Mouse (Mus musculus) liver, embryonic 15.5 days (tissue): Measurements from ENCODE around the gene Klkb1. TPM values are rescaled to one million over a fixed set of nuclear protein-coding genes. Genes with fewer than 3 reads are reported as not detected.

Experiments used
- ATAC-seq: fragments of 200-750 bp; cut with Nextera tagmentation; 2 replicates; pipeline ENCODE4 v1.8.0; 2017; ENCODE audit warnings: moderate number of reproducible peaks, mild to moderate bottlenecking, moderate library complexity; ENCODE audit not compliant: insufficient read depth
- H3K27ac ChIP-seq: fragments of 300-500 bp; sonication (generic); replicated peaks from 2 replicates; pipeline ENCODE4 v1.5.1; 2015; ENCODE audit warnings: mild to moderate bottlenecking, inconsistent platforms
- H3K27me3 ChIP-seq: fragments of 300-500 bp; sonication (generic); 2 replicates; pipeline ENCODE4 v1.6.1; 2015; ENCODE audit warnings: mild to moderate bottlenecking, inconsistent platforms
- H3K36me3 ChIP-seq: fragments of 300-500 bp; sonication (generic); replicated peaks from 2 replicates; pipeline ENCODE4 v1.6.1; 2015; ENCODE audit warnings: moderate library complexity, mild to moderate bottlenecking, inconsistent platforms
- H3K4me1 ChIP-seq: fragments of 300-500 bp; sonication (generic); replicated peaks from 2 replicates; pipeline ENCODE4 v1.6.1; 2015; ENCODE audit warnings: inconsistent platforms
- H3K4me2 ChIP-seq: fragments of 300-500 bp; sonication (generic); 2 replicates; pipeline ENCODE4 v1.6.1; 2015; ENCODE audit warnings: moderate library complexity, mild to moderate bottlenecking, inconsistent platforms
- H3K4me3 ChIP-seq: fragments of 300-500 bp; sonication (generic); replicated peaks from 2 replicates; pipeline ENCODE4 v1.5.1; 2015; ENCODE audit warnings: mild to moderate bottlenecking, inconsistent platforms
- H3K9ac ChIP-seq: fragments of 300-500 bp; sonication (generic); 2 replicates; pipeline ENCODE4 v1.6.1; 2015; ENCODE audit warnings: moderate library complexity, mild to moderate bottlenecking, inconsistent platforms
- H3K9me3 ChIP-seq: fragments of 300-500 bp; sonication (generic); replicated peaks from 2 replicates; pipeline ENCODE4 v1.6.1; 2016; ENCODE audit warnings: inconsistent platforms
- WGBS: fragments of 180-500 bp; shearing (Covaris S2); methylation state at CpG from one replicate; pipeline ENCODE4 v1.1.7; 2015; ENCODE audit warnings: mixed read lengths; ENCODE audit not compliant: insufficient replicate concordance; 5-methylcytosine and 5-hydroxymethylcytosine counted together
- polyA plus RNA-seq: library from polyadenylated mRNA; unstranded; fragments of >200 nt; fragmentation: Nextera tagmentation; extraction: Ambion mirVana; gene quantifications from 2 replicates; pipeline ENCODE4 v1.2.1, GENCODE M21; 2015

The Klkb1 gene
- polyA plus RNA-seq, 1 experiment from 2014 or later: 8.7 TPM

DNA sequence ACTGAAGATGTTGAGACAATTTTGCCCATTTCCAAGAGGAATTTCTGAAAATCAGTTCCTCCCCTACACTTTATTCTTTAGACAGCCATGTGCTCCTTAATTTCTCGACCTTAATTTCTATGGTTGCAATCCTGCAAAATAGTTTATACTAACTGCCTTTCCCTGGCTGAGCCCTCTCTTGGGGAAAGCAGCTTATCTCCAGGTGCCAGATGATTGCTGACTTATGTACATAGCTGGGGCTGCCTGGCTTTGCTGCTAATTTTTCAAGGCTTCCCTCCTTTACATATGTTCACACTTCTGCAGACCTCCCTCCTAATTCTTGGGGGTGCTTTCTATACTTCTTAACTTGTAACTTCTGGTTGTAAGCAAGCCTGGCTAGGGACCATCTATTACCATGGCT lies 26.3 kb upstream of the Klkb1 start:
- no peak for ATAC-seq
- no peak overlapping the region for H3K4me3 ChIP-seq
- no peak overlapping the region for H3K9ac ChIP-seq
- WGBS: 43% methylated on average over 1 of the region's 1 CpGs
- H3K27ac ChIP-seq: no peak overlapping the region
- H3K4me2 ChIP-seq: no peak overlapping the region
- H3K4me1 ChIP-seq: no peaks in the 10 kb centered on the region
- H3K27me3 ChIP-seq: no peaks in the 10 kb centered on the region
- no peaks in the 10 kb centered on the region for H3K9me3 ChIP-seq
- no peaks in the 10 kb centered on the region for H3K36me3 ChIP-seq

DNA sequence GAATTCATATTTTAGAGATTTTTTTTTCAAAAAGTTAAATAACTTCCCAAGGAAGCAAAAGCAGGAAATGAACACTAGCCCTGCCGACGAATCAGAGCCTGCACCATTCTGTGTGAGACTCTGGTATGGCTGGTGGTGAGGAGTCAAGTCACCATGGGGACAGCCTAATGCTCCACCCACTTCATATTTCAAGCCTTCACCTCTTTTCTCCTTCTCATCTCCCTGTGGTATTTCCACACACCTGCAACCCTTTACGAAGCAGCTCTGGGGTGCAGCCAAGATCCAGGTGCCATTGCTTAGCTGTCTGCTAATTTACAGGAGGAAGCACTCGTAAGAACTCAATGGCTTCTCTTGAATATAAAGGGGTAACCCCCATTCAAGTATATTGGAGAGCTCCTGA lies 16.3 kb upstream of the Klkb1 start:
- no peak overlapping the region for H3K4me2 ChIP-seq
- H3K9me3 ChIP-seq: no peaks in the 10 kb centered on the region
- no peak overlapping the region for H3K9ac ChIP-seq
- H3K4me1 ChIP-seq: no peaks in the 10 kb centered on the region
- WGBS: 60% methylated on average over 4 of the region's 4 CpGs
- no peaks in the 10 kb centered on the region for H3K27me3 ChIP-seq
- ATAC-seq: no peak
- no peak overlapping the region for H3K4me3 ChIP-seq
- H3K36me3 ChIP-seq: no peaks in the 10 kb centered on the region
- H3K27ac ChIP-seq: no peak overlapping the region

DNA sequence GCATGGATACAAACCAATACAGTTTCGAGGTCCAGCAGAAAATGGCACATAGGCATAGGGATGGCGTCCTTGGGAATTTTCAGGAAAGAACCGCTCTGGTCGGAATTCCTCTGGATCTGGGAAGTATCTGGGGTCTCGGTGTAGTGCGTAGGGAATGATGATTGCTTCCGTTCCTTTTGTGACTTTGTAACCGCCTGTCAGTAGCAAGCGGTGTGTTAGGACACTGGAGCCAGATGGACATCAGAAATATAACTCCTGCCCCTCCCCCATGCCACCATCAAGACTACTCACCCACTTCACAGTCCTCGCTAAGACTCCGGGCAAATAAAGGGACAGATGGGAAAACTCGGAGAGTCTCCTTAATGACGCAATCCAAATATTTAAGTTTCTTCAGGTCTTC lies 13.7 kb upstream of the Klkb1 start, which contains the start of gene Gm45753:
Gene Gm45753 (minus strand): TSS at position 101 of the 400 bp plus-strand sequence.
- no peak within 1 kb of the TSS for H3K27ac ChIP-seq
- no peak for ATAC-seq
- H3K4me3 ChIP-seq: no peak within 1 kb of the TSS
- no peak within 1 kb of the TSS for H3K4me2 ChIP-seq
- H3K4me1 ChIP-seq: no peaks in the 10 kb centered on the region
- H3K27me3 ChIP-seq: no peaks in the 10 kb centered on the region
- no peak within 1 kb of the TSS for H3K9ac ChIP-seq
- no peaks in the 10 kb centered on the region for H3K36me3 ChIP-seq
- WGBS: 71% methylated on average over 13 of the region's 13 CpGs
- no peaks in the 10 kb centered on the region for H3K9me3 ChIP-seq

DNA sequence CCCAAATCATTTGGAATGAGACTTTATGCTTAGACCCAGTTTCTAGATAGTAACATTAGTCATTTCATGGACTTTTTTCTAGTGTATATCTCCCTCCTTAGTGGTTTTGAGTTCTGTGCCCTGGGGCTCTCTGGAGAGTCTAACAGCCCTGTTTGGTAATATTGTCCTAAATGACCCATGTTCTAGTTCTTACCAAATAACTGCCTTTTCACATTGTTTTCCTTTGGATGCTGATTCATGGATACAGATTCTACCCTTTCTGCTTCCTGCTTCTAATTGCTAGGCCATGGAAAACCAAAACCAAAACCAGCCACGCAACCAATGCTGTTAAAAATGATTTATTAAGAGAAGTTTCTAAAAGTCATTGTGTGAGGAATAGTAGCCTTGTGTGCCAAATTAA lies 10.8 kb upstream of the Klkb1 start:
- Histone ChIP-seq H3K36me3 (no peaks in the 10 kb centered on the region), H3K4me1 (no peaks in the 10 kb centered on the region), H3K27ac (no peak overlapping the region), H3K9me3 (no peaks in the 10 kb centered on the region), H3K27me3 (no peaks in the 10 kb centered on the region), H3K4me2 (no peak overlapping the region), H3K9ac (no peak overlapping the region), H3K4me3 (no peak overlapping the region)
- 57% methylated on average over 1 of the region's 1 CpGs for WGBS
- no peak for ATAC-seq

DNA sequence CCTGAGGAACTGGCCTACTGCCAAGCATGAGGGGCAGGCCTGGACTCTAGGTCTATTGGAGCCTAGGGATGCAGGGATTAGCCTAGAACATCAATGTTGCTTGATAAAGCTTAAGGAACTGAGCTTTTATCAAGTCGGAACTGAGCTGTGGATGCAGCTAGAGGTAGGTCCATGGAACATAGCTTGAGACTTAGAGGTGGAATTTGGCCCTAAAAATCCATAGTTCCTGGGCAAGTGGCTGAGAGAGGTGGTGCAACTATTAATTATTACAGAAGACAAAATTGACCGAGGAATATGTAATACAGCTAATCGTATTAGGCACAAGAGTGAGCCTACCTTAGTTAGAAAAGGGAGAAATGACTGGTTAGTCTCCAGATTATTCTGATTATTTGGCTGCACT lies 9.7 kb upstream of the Klkb1 start:
- Histone ChIP-seq H3K36me3 (no peaks in the 10 kb centered on the region), H3K4me1 (no peaks in the 10 kb centered on the region), H3K27me3 (no peaks in the 10 kb centered on the region), H3K9me3 (no peaks in the 10 kb centered on the region), H3K27ac (no peak overlapping the region), H3K4me2 (no peak overlapping the region), H3K4me3 (no peak overlapping the region), H3K9ac (no peak overlapping the region)
- WGBS: 63% methylated on average over 3 of the region's 3 CpGs
- ATAC-seq: no peak

DNA sequence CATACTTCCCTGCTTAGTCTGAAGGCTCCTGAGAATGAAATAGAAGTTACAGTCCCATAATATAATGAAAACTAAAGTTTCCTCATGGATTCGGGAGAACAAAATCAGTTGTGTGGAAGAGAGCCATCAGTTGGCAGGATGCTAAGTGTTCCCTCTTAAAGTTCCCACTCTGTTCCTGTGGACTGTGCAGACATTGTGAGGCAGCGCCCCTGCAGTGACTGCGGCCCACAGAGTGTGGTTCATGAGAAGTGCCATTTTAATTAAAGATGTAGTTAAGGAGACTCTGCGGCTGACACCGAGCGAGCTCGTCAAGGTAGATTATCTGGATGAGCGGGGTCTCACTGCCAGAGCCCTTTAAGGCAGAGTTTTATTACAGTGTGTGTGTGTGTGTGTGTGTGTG lies 7.7 kb upstream of the Klkb1 start:
- Histone ChIP-seq H3K4me2 (no peak overlapping the region), H3K9me3 (no peaks in the 10 kb centered on the region), H3K4me3 (no peak overlapping the region), H3K27ac (no peak overlapping the region), H3K36me3 (no peaks in the 10 kb centered on the region), H3K4me1 (no peaks in the 10 kb centered on the region), H3K27me3 (no peaks in the 10 kb centered on the region), H3K9ac (no peak overlapping the region)
- ATAC-seq: no peak
- 64% methylated on average over 8 of the region's 8 CpGs for WGBS

DNA sequence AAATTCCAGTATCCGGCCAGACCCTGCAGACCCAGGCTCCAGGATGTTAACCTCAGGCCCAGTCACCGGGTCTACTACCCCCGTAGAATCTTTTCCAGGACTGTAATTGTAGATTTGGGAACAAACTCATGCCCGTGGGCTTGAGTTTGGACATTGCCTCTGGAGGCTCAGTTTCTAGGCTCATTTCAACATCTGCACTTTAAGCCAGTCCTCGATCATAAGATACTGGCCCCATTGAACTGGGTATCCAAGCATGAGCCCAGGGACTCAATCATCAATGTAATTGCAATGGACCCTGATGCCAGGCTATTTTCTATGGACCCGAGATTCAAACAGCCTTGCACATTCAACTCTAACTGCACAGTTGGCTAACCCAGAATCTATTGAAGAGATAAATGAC lies 617 bp upstream of the Klkb1 start:
- ATAC-seq: no peak
- no peaks in the 10 kb centered on the region for H3K27me3 ChIP-seq
- H3K4me3 ChIP-seq: no peak overlapping the region
- no peak overlapping the region for H3K9ac ChIP-seq
- 55% methylated on average over 6 of the region's 6 CpGs for WGBS
- no peaks in the 10 kb centered on the region for H3K9me3 ChIP-seq
- no peaks in the 10 kb centered on the region for H3K4me1 ChIP-seq
- no peaks in the 10 kb centered on the region for H3K36me3 ChIP-seq
- no peak overlapping the region for H3K27ac ChIP-seq
- H3K4me2 ChIP-seq: no peak overlapping the region

DNA sequence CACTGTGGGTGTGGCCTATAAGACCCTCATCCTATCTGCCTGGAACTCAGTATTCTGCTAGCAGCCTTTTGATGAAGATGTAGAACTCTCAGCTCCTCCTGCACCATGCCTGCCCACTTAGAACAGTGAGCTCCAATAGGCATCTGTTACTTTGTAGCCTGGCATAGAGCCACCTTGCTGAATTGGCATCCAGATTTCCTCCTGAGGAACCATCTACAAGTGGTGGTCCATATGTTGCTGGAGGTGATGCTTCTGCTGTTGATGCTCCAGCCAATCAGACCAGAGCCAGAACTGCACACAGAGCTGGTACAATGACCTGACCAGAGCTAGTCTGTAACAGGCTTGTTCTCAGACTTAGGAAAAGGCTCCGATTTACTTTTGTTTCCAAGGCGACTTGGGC lies 2.9 kb downstream of the Klkb1 start:
- Histone ChIP-seq H3K4me3 (no peak overlapping the region), H3K27me3 (no peaks in the 10 kb centered on the region), H3K27ac (no peak overlapping the region), H3K9me3 (no peaks in the 10 kb centered on the region), H3K4me1 (no peaks in the 10 kb centered on the region), H3K4me2 (no peak overlapping the region), H3K36me3 (no peaks in the 10 kb centered on the region), H3K9ac (no peak overlapping the region)
- WGBS: 66% methylated on average over 2 of the region's 2 CpGs
- no peak for ATAC-seq

DNA sequence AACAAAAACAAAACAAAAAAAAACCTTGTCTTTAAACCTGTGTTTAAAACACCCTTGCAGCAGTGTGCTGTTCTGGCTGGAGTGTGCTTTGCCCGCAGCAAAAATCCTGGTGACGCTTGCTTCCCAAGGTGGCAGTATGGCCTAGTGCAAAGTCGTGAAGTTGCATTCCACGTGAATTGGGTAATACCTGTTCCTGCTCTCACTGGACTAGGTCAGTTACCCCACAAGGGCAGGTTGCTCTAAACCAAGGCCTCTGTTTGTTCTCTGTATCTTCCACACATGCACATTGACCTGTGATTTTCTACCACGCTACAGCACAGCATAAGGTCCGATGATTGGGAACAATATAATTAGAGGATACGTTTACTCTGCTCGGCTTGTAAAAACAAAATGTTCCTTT lies 13.0 kb downstream of the Klkb1 start:
- 63% methylated on average over 8 of the region's 8 CpGs for WGBS
- 0 out of 2 replicates have a peak, but pooled peaks cover 3% of the 10 kb centered on the region for H3K4me1 ChIP-seq
- H3K9me3 ChIP-seq: no peaks in the 10 kb centered on the region
- H3K36me3 ChIP-seq: no peaks in the 10 kb centered on the region
- no peaks in the 10 kb centered on the region for H3K27me3 ChIP-seq
- peak; percentile 81 for ATAC-seq
- no peak overlapping the region for H3K4me2 ChIP-seq
- H3K9ac ChIP-seq: no peak overlapping the region
- no peak overlapping the region for H3K4me3 ChIP-seq
- no peak overlapping the region; the same call in none of the 2 replicates for H3K27ac ChIP-seq

DNA sequence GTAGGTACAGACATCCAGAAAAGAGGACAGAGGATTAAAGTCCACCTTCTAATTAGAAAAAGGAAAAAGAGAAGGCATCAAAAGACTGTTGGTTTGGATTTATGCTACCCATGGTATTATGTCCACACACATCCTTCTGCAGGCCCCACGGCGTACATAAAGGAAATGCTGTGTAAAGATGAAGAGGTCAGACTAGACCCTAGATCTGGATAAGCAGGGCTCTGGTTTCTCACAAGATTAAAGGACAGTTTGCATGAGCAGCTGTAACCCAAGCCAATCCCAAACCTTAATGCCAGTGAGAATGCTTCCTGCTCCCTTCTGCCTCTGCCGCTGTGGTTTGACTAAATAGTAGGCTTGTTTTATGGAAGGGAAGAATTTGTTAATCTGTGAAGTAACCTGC lies 17.2 kb downstream of the Klkb1 start:
- Histone ChIP-seq H3K9me3 (no peaks in the 10 kb centered on the region), H3K27me3 (no peaks in the 10 kb centered on the region), H3K27ac (no peak overlapping the region), H3K4me3 (no peak overlapping the region), H3K4me2 (no peak overlapping the region), H3K36me3 (no peaks in the 10 kb centered on the region; the same call in 1 of the 2 replicates), H3K4me1 (0 out of 2 replicates have a peak, but pooled peaks cover under 1% of the 10 kb centered on the region), H3K9ac (no peak overlapping the region)
- no peak for ATAC-seq
- 65% methylated on average over 3 of the region's 3 CpGs for WGBS

DNA sequence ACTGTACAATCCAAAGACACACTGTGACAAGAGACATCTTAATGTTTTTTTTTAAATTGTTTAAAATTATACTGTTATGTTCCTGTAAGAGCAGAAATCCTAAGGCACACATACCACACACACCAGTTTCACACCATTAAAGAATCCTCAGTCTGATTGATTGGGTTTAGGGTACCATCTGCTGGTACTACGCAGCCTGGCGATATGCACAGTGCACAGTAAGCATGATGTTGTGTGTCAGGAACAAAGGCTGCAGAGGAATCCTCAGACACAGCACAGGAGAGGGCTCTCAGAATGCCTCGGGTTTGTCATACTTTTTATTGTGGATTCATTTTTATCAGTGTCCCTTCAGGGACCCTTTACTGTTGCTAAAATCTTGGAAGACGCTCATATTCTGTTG lies 20.3 kb downstream of the Klkb1 start:
- no peak for ATAC-seq
- no peak overlapping the region for H3K9ac ChIP-seq

DNA sequence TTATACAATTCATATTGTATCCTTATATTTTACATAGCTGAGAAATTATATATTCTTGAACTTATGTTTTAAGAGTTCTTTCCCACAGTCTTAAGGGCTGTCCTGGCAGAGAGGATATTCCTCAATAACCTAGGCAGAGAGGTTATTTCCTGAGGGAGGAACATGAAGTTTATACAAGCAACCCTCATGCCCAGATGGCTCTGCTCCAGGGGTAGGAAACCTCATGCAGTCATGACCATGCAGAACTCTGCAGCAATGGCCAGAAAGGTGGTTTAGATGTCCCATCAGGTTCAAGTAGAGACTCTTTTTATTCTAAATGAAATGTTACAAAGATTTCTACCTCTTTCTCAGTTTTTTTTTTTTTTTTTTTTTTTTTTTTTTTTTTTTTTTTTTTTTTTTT lies 25.6 kb downstream of the Klkb1 start:
- no peaks in the 10 kb centered on the region for H3K27me3 ChIP-seq
- H3K4me3 ChIP-seq: no peak overlapping the region
- no peak overlapping the region for H3K4me2 ChIP-seq
- no peak for ATAC-seq
- no peak overlapping the region for H3K27ac ChIP-seq
- no peaks in the 10 kb centered on the region for H3K9me3 ChIP-seq
- H3K36me3 ChIP-seq: no peaks in the 10 kb centered on the region; the same call in 1 of the 2 replicates
- H3K9ac ChIP-seq: no peak overlapping the region
- peaks cover 3% of the 10 kb centered on the region for H3K4me1 ChIP-seq

More for the DNA sequence above, 20.3 kb downstream of the Klkb1 start:
- Histone ChIP-seq H3K4me3 (no peak overlapping the region), H3K4me2 (no peak overlapping the region), H3K9me3 (no peaks in the 10 kb centered on the region), H3K4me1 (no peaks in the 10 kb centered on the region), H3K27me3 (no peaks in the 10 kb centered on the region), H3K27ac (no peak overlapping the region), H3K36me3 (no peaks in the 10 kb centered on the region; the same call in 1 of the 2 replicates)
- WGBS: 60% methylated on average over 4 of the region's 4 CpGs
